9 mouse cellular contexts compared by ENCODE assay signal in genomic region chr9:63108580-63108979, GRCm38 (mm10). TPM values are rescaled to one million over a fixed set of nuclear protein-coding genes. Genes with fewer than 3 reads are reported as not detected.
A peak's percentile ranks its signal among the peaks of the same experiment; 100 is the strongest.
DNase-seq lines count a peak whose midpoint lies in the region; ATAC-seq and TF ChIP-seq lines count a peak whose summit lies in the region.
"Had no signal": no experiment of that assay in that cellular context is flagged by ENCODE, and none has a peak within 500 bp of the region (broad histone marks: within the 10 kb centered on the region; RNA-seq: fewer than 3 reads in every experiment).

No protein-coding gene starts in this region.

- 0 out of 2 replicates have a peak, but pooled peaks have one; percentile 23 for TF ChIP-seq EP300 in heart, adult 2 months (IDR thresholded peaks at IDR 0.05; ENCODE audit: insufficient read depth, low read depth, low read length)
- TF ChIP-seq EP300 in stomach, postnatal 0 days (optimal IDR thresholded peaks at IDR 0.05), result no peak

- no peak for ATAC-seq in lung, embryonic 14.5 days (ENCODE audit: insufficient read depth)
- ATAC-seq in stomach, postnatal 0 days (ENCODE audit: low FRiP score, low TSS enrichment), result peak; percentile 16; the same call in 1 of the 2 replicates

- H3K36me3 ChIP-seq in heart, adult 2 months (ENCODE audit: control insufficient read depth, insufficient read depth, low read length), result no peaks in the 10 kb centered on the region
- no peaks in the 10 kb centered on the region for H3K36me3 ChIP-seq in kidney, adult 2 months (ENCODE audit: control insufficient read depth, insufficient read depth, low read length)
- H3K36me3 ChIP-seq in lung, embryonic 14.5 days (ENCODE audit: insufficient read depth), result no peaks in the 10 kb centered on the region
- no peaks in the 10 kb centered on the region for H3K36me3 ChIP-seq in stomach, postnatal 0 days (ENCODE audit: control insufficient read depth, insufficient read depth, low read length)

- TF ChIP-seq CTCF in heart, adult 2 months (IDR thresholded peaks at IDR 0.05), result peak; percentile 22; the same call in 1 of the 2 replicates
- 0 out of 2 replicates have a peak, but pooled peaks have one; percentile 12 for TF ChIP-seq CTCF in kidney, adult 2 months (conservative IDR thresholded peaks at IDR 0.05; ENCODE audit: insufficient read depth, insufficient read length, low read depth, low read length)
- no peak for TF ChIP-seq CTCF in lung, embryonic 14.5 days (IDR thresholded peaks at IDR 0.05; ENCODE audit: low read depth)
- peak; percentile 27 for TF ChIP-seq CTCF in stomach, postnatal 0 days (IDR thresholded peaks at IDR 0.05; ENCODE audit: low read depth)

- H3K4me2 ChIP-seq in lung, embryonic 14.5 days, result peak overlapping the region; percentile 67
- H3K4me2 ChIP-seq in stomach, postnatal 0 days (replicated peaks; ENCODE audit: low read depth), result peak overlapping the region; percentile 66

- peak; percentile 18 for DNase-seq in urinary bladder, postnatal 14 days (ENCODE audit: low spot score)
- DNase-seq in urinary bladder, postnatal 10 days (ENCODE audit: low spot score), result no peak
- no peak for DNase-seq in heart, adult 2 months
- peak; percentile 85 for DNase-seq in kidney, adult 2 months
- DNase-seq in lung, embryonic 14.5 days, result peak; percentile 77
- peak; percentile 44 for DNase-seq in stomach, postnatal 0 days (ENCODE audit: low spot score)
- no peak for DNase-seq in B cell, adult 2 months
- DNase-seq in thymus, postnatal 4 days, result no peak

- H3K27me3 ChIP-seq in heart, adult 2 months (ENCODE audit: control insufficient read depth, insufficient read depth, low read length), result no peaks in the 10 kb centered on the region
- no peaks in the 10 kb centered on the region for H3K27me3 ChIP-seq in kidney, adult 2 months (replicated peaks; ENCODE audit: control insufficient read depth, insufficient read depth, low read length)
- H3K27me3 ChIP-seq in lung, embryonic 14.5 days (ENCODE audit: insufficient read depth, low read length), result no peaks in the 10 kb centered on the region
- H3K27me3 ChIP-seq in stomach, postnatal 0 days (ENCODE audit: control insufficient read depth, insufficient read depth, low read length), result no peaks in the 10 kb centered on the region

- H3K4me1 ChIP-seq in heart, adult 2 months (ENCODE audit: control insufficient read depth, insufficient read depth, low read length), result peaks cover 6% of the 10 kb centered on the region
- H3K4me1 ChIP-seq in kidney, adult 2 months (ENCODE audit: control insufficient read depth, insufficient read depth, low read length), result peaks cover 3% of the 10 kb centered on the region; the same call in 1 of the 2 replicates
- peaks cover 6% of the 10 kb centered on the region; the same call in 1 of the 2 replicates for H3K4me1 ChIP-seq in lung, embryonic 14.5 days (ENCODE audit: insufficient read depth)
- no peaks in the 10 kb centered on the region for H3K4me1 ChIP-seq in stomach, postnatal 0 days (replicated peaks; ENCODE audit: control insufficient read depth, insufficient read depth)

- H3K79me2 ChIP-seq in heart, adult 2 months (replicated peaks; ENCODE audit: control insufficient read depth, insufficient read depth, low read length), result no peaks in the 10 kb centered on the region

- peak overlapping the region; percentile 94 for H3K27ac ChIP-seq in heart, adult 2 months
- H3K27ac ChIP-seq in kidney, adult 2 months (ENCODE audit: insufficient read depth, low read depth, low read length), result peak overlapping the region; percentile 98
- peak overlapping the region; percentile 99 for H3K27ac ChIP-seq in lung, embryonic 14.5 days (ENCODE audit: low read depth)
- H3K27ac ChIP-seq in stomach, postnatal 0 days (replicated peaks), result peak overlapping the region; percentile 98

- no peaks in the 10 kb centered on the region for H3K9me3 ChIP-seq in lung, embryonic 14.5 days (ENCODE audit: low read depth, low read length)
- no peaks in the 10 kb centered on the region for H3K9me3 ChIP-seq in stomach, postnatal 0 days (ENCODE audit: control insufficient read depth, low read length)

- peak overlapping the region; percentile 88 for H3K4me3 ChIP-seq in heart, adult 2 months
- peak overlapping the region; percentile 56 for H3K4me3 ChIP-seq in kidney, adult 2 months (ENCODE audit: insufficient read depth, low read depth, low read length)
- peak overlapping the region; percentile 45 for H3K4me3 ChIP-seq in lung, embryonic 14.5 days (ENCODE audit: low read depth, low read length)
- peak overlapping the region; percentile 52 for H3K4me3 ChIP-seq in stomach, postnatal 0 days (ENCODE audit: low read depth, low read length)

- H3K9ac ChIP-seq in heart, adult 2 months (ENCODE audit: low read depth, low read length), result peak overlapping the region; percentile 78
- H3K9ac ChIP-seq in lung, embryonic 14.5 days, result peak overlapping the region; percentile 68
- peak overlapping the region; percentile 73 for H3K9ac ChIP-seq in stomach, postnatal 0 days (ENCODE audit: low read length)

- WGBS in heart, adult 2 months, result 9% methylated on average over 4 of the region's 4 CpGs
- 5% methylated on average over 4 of the region's 4 CpGs for WGBS in kidney, adult 2 months
- 27% methylated on average over 4 of the region's 4 CpGs for WGBS in lung, embryonic 14.5 days
- 25% methylated on average over 4 of the region's 4 CpGs for WGBS in stomach, postnatal 0 days

- TF ChIP-seq POLR2A in heart, adult 2 months (IDR thresholded peaks at IDR 0.05; ENCODE audit: insufficient read depth, low read depth, low read length), result no peak
- TF ChIP-seq POLR2A in kidney, adult 2 months (IDR thresholded peaks at IDR 0.05; ENCODE audit: low read depth, low read length), result no peak

- intact Hi-C loops in heart, adult 2 months (cut with DNase I), result loop anchor here (2.0 kb wide), 1 partner anchor 34 kb away; no protein-coding TSS in a partner anchor

RNA-seq across cellular contexts. Expression of gene Skor1, which starts 40.2 kb away (rescaled TPM):
- total RNA-seq in heart, adult 2 months (2021), result under 1 TPM; 0.07 to 0.10 TPM
- 0.04 TPM in 1 of 2 replicates, not detected in the other for polyA plus RNA-seq in heart, adult 2 months (2012; rRNA removed)
- 0.02 and 0.03 TPM in 2 replicates for polyA plus RNA-seq in kidney, adult 2 months (2012; rRNA removed)
- polyA plus RNA-seq in lung, embryonic 14.5 days (2014; fragmentation: Nextera tagmentation; extraction: Ambion mirVana), result not detected in 2 replicates
- not detected in 2 replicates for polyA plus RNA-seq in stomach, postnatal 0 days (2015; fragmentation: Nextera tagmentation; extraction: Ambion mirVana)
- total RNA-seq: neutrophil, adult 5-6 weeks had no signal

Comparison
In these comparisons a context has a peak if more than half of its experiments do, and no peak if none do; other contexts are left out.
1. DNase-seq: peak in urinary bladder, postnatal 14 days (single experiment), kidney, adult 2 months (single experiment), lung, embryonic 14.5 days (single experiment) and stomach, postnatal 0 days (single experiment); none in urinary bladder, postnatal 10 days (single experiment), heart, adult 2 months (0 of 2), B cell, adult 2 months (0 of 2) and thymus, postnatal 4 days (single experiment).
2. Peak in every context shown above with its lines, with median percentiles within 50 percentile points of each other: H3K27ac ChIP-seq, H3K4me3 ChIP-seq and H3K9ac ChIP-seq.